10 mouse cellular contexts compared by ENCODE assay signal in the genomic region with DNA sequence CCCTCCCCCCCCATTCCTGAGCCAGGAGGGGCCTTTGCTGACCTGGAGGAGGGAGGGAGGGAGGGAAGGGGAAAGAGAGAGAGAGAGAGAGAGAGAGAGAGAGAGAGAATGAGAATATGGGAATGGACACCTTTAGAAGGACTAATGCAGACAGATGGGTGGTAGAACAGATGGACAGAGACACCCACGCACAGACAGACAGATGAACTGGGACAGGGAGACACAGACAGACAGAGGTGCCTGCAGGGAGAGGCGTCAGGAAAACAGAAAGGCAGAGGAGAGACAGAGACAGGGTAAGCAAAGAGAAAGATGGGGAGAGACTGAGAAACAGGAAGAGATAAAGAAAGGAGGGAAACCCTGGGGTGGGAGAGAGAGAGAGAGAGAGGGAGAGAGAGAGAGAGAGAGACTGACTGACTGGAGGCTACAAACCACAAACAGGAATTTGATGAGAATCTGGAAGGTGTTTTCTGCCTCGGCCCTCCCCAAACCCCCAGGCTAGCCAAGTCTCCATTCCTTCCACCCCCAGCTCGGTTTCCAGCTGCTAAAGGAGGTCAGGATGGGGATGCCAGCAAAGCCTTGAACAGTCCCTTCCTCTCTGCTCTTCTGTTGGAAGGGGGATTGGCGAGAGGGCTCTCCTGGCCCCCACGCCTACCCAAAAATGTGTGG. TPM values are rescaled to one million over a fixed set of nuclear protein-coding genes. Genes with fewer than 3 reads are reported as not detected.
A peak's percentile ranks its signal among the peaks of the same experiment; 100 is the strongest.
DNase-seq lines count a peak whose midpoint lies in the region; ATAC-seq and TF ChIP-seq lines count a peak whose summit lies in the region.
"Had no signal": no experiment of that assay in that cellular context is flagged by ENCODE, and none has a peak within 500 bp of the region (broad histone marks: within the 10 kb centered on the region; RNA-seq: fewer than 3 reads in every experiment).

No protein-coding gene starts in this region.

- no peak for TF ChIP-seq POLR2A in limb, embryonic 14.5 days (IDR thresholded peaks at IDR 0.05; ENCODE audit: borderline replicate concordance, extremely low read depth, insufficient read depth, insufficient read length)

- no peak for ATAC-seq in kidney, embryonic 16.5 days (ENCODE audit: low FRiP score, low TSS enrichment)
- no peak for ATAC-seq in limb, embryonic 14.5 days (ENCODE audit: low FRiP score, low read depth)

- H3K4me2 ChIP-seq in kidney, embryonic 16.5 days (replicated peaks; ENCODE audit: low read depth, low read length), result no peak overlapping the region
- 0 out of 2 replicates have a peak overlapping the region, but pooled peaks have one; percentile 13 for H3K4me2 ChIP-seq in limb, embryonic 14.5 days (replicated peaks; ENCODE audit: low read depth, low read length, severe bottlenecking)

- WGBS in kidney, embryonic 16.5 days, result 49% methylated on average over 6 of the region's 6 CpGs
- WGBS in embryonic facial prominence, embryonic 10.5 days, result 45% methylated on average over 6 of the region's 6 CpGs
- 42% methylated on average over 6 of the region's 6 CpGs for WGBS in limb, embryonic 14.5 days

- H3K4me3 ChIP-seq in kidney, embryonic 16.5 days (ENCODE audit: low read length), result no peak overlapping the region
- peak overlapping the region; percentile 99; the same call in 1 of the 2 replicates for H3K4me3 ChIP-seq in embryonic facial prominence, embryonic 10.5 days
- no peak overlapping the region for H3K4me3 ChIP-seq in limb, embryonic 14.5 days (replicated peaks; ENCODE audit: low read length)

- H3K4me1 ChIP-seq in kidney, embryonic 16.5 days (ENCODE audit: insufficient read depth, low read length), result peaks cover 96% of the 10 kb centered on the region
- peaks cover 98% of the 10 kb centered on the region for H3K4me1 ChIP-seq in embryonic facial prominence, embryonic 10.5 days
- peaks cover 84% of the 10 kb centered on the region for H3K4me1 ChIP-seq in limb, embryonic 14.5 days (ENCODE audit: control insufficient read depth, insufficient read depth, low read length)

- H3K36me3 ChIP-seq in kidney, embryonic 16.5 days (ENCODE audit: insufficient read depth, low read length), result 0 out of 2 replicates have a peak, but pooled peaks cover 4% of the 10 kb centered on the region
- peaks cover 20% of the 10 kb centered on the region for H3K36me3 ChIP-seq in embryonic facial prominence, embryonic 10.5 days (replicated peaks)
- peaks cover 19% of the 10 kb centered on the region for H3K36me3 ChIP-seq in limb, embryonic 14.5 days (ENCODE audit: control insufficient read depth, insufficient read depth, low read length)

- H3K9me3 ChIP-seq in kidney, embryonic 16.5 days (ENCODE audit: low read length), result no peaks in the 10 kb centered on the region
- H3K9me3 ChIP-seq in embryonic facial prominence, embryonic 10.5 days, result no peaks in the 10 kb centered on the region
- no peaks in the 10 kb centered on the region for H3K9me3 ChIP-seq in limb, embryonic 14.5 days (ENCODE audit: control insufficient read depth, low read length)

- H3K27ac ChIP-seq in kidney, embryonic 16.5 days (ENCODE audit: low read length), result peak overlapping the region; percentile 83; the same call in 1 of the 2 replicates
- H3K27ac ChIP-seq in embryonic facial prominence, embryonic 10.5 days (replicated peaks), result peak overlapping the region; percentile 75
- H3K27ac ChIP-seq in limb, embryonic 14.5 days (replicated peaks; ENCODE audit: low read depth, low read length), result peak overlapping the region; percentile 19; the same call in 1 of the 2 replicates

- no peaks in the 10 kb centered on the region for H3K27me3 ChIP-seq in kidney, embryonic 16.5 days (ENCODE audit: insufficient read depth, low read length)
- H3K27me3 ChIP-seq in embryonic facial prominence, embryonic 10.5 days (replicated peaks; ENCODE audit: low read depth, poor library complexity, severe bottlenecking), result no peaks in the 10 kb centered on the region
- no peaks in the 10 kb centered on the region for H3K27me3 ChIP-seq in limb, embryonic 14.5 days (ENCODE audit: control insufficient read depth, insufficient read depth, low read length)

- intact Hi-C loops in gastrocnemius, postnatal 14 days (cut with DNase I; ENCODE audit: low total_unique reads), result no loop called here

- DNase-seq in cerebellum, adult 9-11 months, result peak; percentile 34
- DNase-seq in cerebellum, adult 11-12 months, result no peak
- DNase-seq in kidney, adult 9 months, result no peak
- no peak for DNase-seq in embryonic facial prominence, embryonic 10.5 days (ENCODE audit: low spot score)
- no peak for DNase-seq in limb, embryonic 14.5 days (ENCODE audit: low spot score)
- DNase-seq in urinary bladder, postnatal 4 days (ENCODE audit: low spot score in 2 of 2), result no peak
- DNase-seq in gastrocnemius, postnatal 14 days, result no peak
- DNase-seq: lung, adult 2 months had no signal

- H3K9ac ChIP-seq in kidney, embryonic 16.5 days (replicated peaks; ENCODE audit: low read length), result peak overlapping the region; percentile 55; the same call in 1 of the 2 replicates
- H3K9ac ChIP-seq in limb, embryonic 14.5 days (ENCODE audit: low read depth, low read length, severe bottlenecking), result peak overlapping the region; percentile 34; the same call in 1 of the 2 replicates

RNA-seq across cellular contexts. Expression of a gene that starts 6.7 kb away (rescaled TPM):
- 9.8 and 11.7 TPM in 2 replicates for polyA plus RNA-seq in kidney, embryonic 16.5 days (2015; fragmentation: Nextera tagmentation; extraction: Ambion mirVana)
- polyA plus RNA-seq in embryonic facial prominence, embryonic 10.5 days (2016; fragmentation: Nextera tagmentation; extraction: Ambion mirVana), result 11.5 and 11.6 TPM in 2 replicates
- polyA plus RNA-seq in limb, embryonic 14.5 days (2012; rRNA removed), result 29.6 and 41.0 TPM in 2 replicates
- polyA plus RNA-seq in limb, embryonic 14.5 days (2014; fragmentation: Nextera tagmentation; extraction: Ambion mirVana), result 12.9 and 15.6 TPM in 2 replicates
- 10 to 100 TPM; 37.1 to 56.1 TPM for total RNA-seq in gastrocnemius, postnatal 14 days (2021)

RNA-seq across cellular contexts. Expression of a gene that starts 43.8 kb away (rescaled TPM):
- 0.44 and 0.58 TPM in 2 replicates for polyA plus RNA-seq in kidney, embryonic 16.5 days (2015; fragmentation: Nextera tagmentation; extraction: Ambion mirVana)
- polyA plus RNA-seq in embryonic facial prominence, embryonic 10.5 days (2016; fragmentation: Nextera tagmentation; extraction: Ambion mirVana), result 0.16 and 0.21 TPM in 2 replicates
- polyA plus RNA-seq in limb, embryonic 14.5 days (2012; rRNA removed), result 0.54 and 0.64 TPM in 2 replicates
- 0.35 and 0.62 TPM in 2 replicates for polyA plus RNA-seq in limb, embryonic 14.5 days (2014; fragmentation: Nextera tagmentation; extraction: Ambion mirVana)
- total RNA-seq in gastrocnemius, postnatal 14 days (2021), result under 1 TPM; 0.10 to 0.16 TPM
- polyA plus RNA-seq: neural tube, embryonic 14.5 days had no signal

Comparison
In these comparisons a context has a peak if more than half of its experiments do, and no peak if none do; other contexts are left out.
1. H3K27ac ChIP-seq: peak in every context shown above with its lines; median percentile 83 in kidney, embryonic 16.5 days; 75 in embryonic facial prominence, embryonic 10.5 days; 19 in limb, embryonic 14.5 days.